In the genomic region with DNA sequence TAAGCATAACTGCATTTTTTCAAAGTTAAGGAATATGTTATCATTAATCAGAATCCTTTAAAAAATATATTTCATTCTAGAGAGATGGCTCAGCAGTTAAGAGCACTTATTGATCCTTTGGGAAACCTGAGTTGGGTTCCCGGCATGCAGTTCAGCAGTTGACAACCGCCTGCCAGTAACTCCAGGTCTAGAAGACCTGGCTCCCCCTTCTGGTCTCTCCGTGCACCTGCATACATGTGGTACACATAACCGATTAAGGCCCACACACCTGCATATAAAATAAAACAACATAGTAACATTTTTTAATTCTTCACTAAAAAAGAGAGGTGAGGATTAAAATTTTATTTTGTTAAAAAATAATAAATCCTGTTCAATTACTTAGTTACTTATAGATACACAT, we compare ENCODE assay signal across 20 mouse cellular contexts.
DNase-seq lines count a peak whose midpoint lies in the region; ATAC-seq and TF ChIP-seq lines count a peak whose summit lies in the region.
"Had no signal": no experiment of that assay in that cellular context is flagged by ENCODE, and none has a peak within 500 bp of the region (broad histone marks: within the 10 kb centered on the region; RNA-seq: fewer than 3 reads in every experiment).

No protein-coding gene starts in this region.

- no peak for DNase-seq in kidney, postnatal 0 days (ENCODE audit: low spot score)
- DNase-seq in kidney, postnatal 36 days = no peak
- DNase-seq in lung, embryonic 14.5 days = no peak
- no peak for DNase-seq in lung, postnatal 10 days
- DNase-seq in ES-E14 (ENCODE audit: low read depth, low spot score) (peak; percentile 45), ZHBTc4 (ENCODE audit: low read depth, low spot score) (peak; percentile 84)
- no peak for DNase-seq in cerebellum, postnatal 36 days
- no peak for DNase-seq in heart, adult 18-20 months
- DNase-seq: adrenal gland, postnatal 10 days; cerebellum, adult 11-12 months; cerebellum, adult 9-10 months; cerebellum, postnatal 25 days; forebrain, postnatal 0 days; gastrocnemius, postnatal 14 days; heart, postnatal 10 days; heart, postnatal 4 days had no signal

- H3K9ac ChIP-seq in kidney, postnatal 0 days (ENCODE audit: low read depth, low read length) = no peak overlapping the region
- H3K9ac ChIP-seq in lung, embryonic 14.5 days = no peak overlapping the region
- no peak overlapping the region for H3K9ac ChIP-seq in ES-E14 (ENCODE audit: insufficient read depth, low read depth, low read length, poor library complexity, severe bottlenecking)
- H3K9ac ChIP-seq: embryonic facial prominence, embryonic 13.5 days; forebrain, embryonic 12.5 days; forebrain, postnatal 0 days; hindbrain, embryonic 13.5 days; intestine, embryonic 15.5 days had no signal

- TF ChIP-seq CTCF in kidney, postnatal 0 days (IDR thresholded peaks at IDR 0.05; ENCODE audit: low read depth) = peak; percentile 17; the same call in 1 of the 2 replicates
- peak; percentile 17; the same call in 1 of the 2 replicates for TF ChIP-seq CTCF in lung, embryonic 14.5 days (IDR thresholded peaks at IDR 0.05; ENCODE audit: low read depth)

- no peak for ATAC-seq in kidney, postnatal 0 days (replicated peaks; ENCODE audit: low FRiP score, low read depth)
- no peak for ATAC-seq in lung, embryonic 14.5 days (ENCODE audit: insufficient read depth)
- ATAC-seq: forebrain, postnatal 0 days; intestine, embryonic 15.5 days had no signal

- H3K4me2 ChIP-seq in kidney, postnatal 0 days (ENCODE audit: low read length) = no peak overlapping the region
- H3K4me2 ChIP-seq in lung, embryonic 14.5 days = no peak overlapping the region
- H3K4me2 ChIP-seq: embryonic facial prominence, embryonic 13.5 days; forebrain, embryonic 12.5 days; hindbrain, embryonic 13.5 days; intestine, embryonic 15.5 days had no signal

- no peaks in the 10 kb centered on the region for H3K9me3 ChIP-seq in kidney, postnatal 0 days (replicated peaks; ENCODE audit: low read length)
- H3K9me3 ChIP-seq in lung, embryonic 14.5 days (ENCODE audit: low read depth, low read length) = no peaks in the 10 kb centered on the region
- H3K9me3 ChIP-seq in ES-E14 (ENCODE audit: control insufficient read depth, insufficient read depth, low read depth, low read length) = no peaks in the 10 kb centered on the region
- H3K9me3 ChIP-seq: embryonic facial prominence, embryonic 13.5 days; forebrain, embryonic 12.5 days; hindbrain, embryonic 13.5 days; intestine, embryonic 15.5 days had no signal

- 98% methylated on average over 4 of the region's 4 CpGs for WGBS in kidney, postnatal 0 days
- 97% methylated on average over 4 of the region's 4 CpGs for WGBS in lung, embryonic 14.5 days

- no peaks in the 10 kb centered on the region for H3K27me3 ChIP-seq in kidney, postnatal 0 days (ENCODE audit: insufficient read depth, low read length)
- H3K27me3 ChIP-seq in lung, embryonic 14.5 days (ENCODE audit: insufficient read depth, low read length) = no peaks in the 10 kb centered on the region
- H3K27me3 ChIP-seq: embryonic facial prominence, embryonic 13.5 days; intestine, embryonic 15.5 days had no signal

- H3K4me1 ChIP-seq in kidney, postnatal 0 days (replicated peaks; ENCODE audit: insufficient read depth, low read length) = no peaks in the 10 kb centered on the region
- H3K4me1 ChIP-seq in lung, embryonic 14.5 days (ENCODE audit: insufficient read depth) = no peaks in the 10 kb centered on the region
- H3K4me1 ChIP-seq in ES-E14 (ENCODE audit: control insufficient read depth in 2 of 2, insufficient read depth in 2 of 2, low read length in 2 of 2, poor library complexity in 1 of 2) = no peaks in the 10 kb centered on the region

- no peak overlapping the region for H3K27ac ChIP-seq in kidney, postnatal 0 days
- H3K27ac ChIP-seq in lung, embryonic 14.5 days (ENCODE audit: low read depth) = no peak overlapping the region
- H3K27ac ChIP-seq in ES-E14 (ENCODE audit: insufficient read depth, low read depth, low read length, poor library complexity, severe bottlenecking) = no peak overlapping the region
- H3K27ac ChIP-seq: embryonic facial prominence, embryonic 13.5 days; forebrain, embryonic 12.5 days; hindbrain, embryonic 13.5 days; intestine, embryonic 15.5 days had no signal

- no peaks in the 10 kb centered on the region for H3K36me3 ChIP-seq in kidney, postnatal 0 days (ENCODE audit: insufficient read depth, low read length)
- H3K36me3 ChIP-seq in lung, embryonic 14.5 days (ENCODE audit: insufficient read depth) = no peaks in the 10 kb centered on the region
- H3K36me3 ChIP-seq in ES-E14 (ENCODE audit: control insufficient read depth, insufficient read depth, low read length, poor library complexity, severe bottlenecking) = no peaks in the 10 kb centered on the region
- H3K36me3 ChIP-seq: embryonic facial prominence, embryonic 13.5 days; forebrain, embryonic 12.5 days; hindbrain, embryonic 13.5 days; intestine, embryonic 15.5 days had no signal

- no peak overlapping the region for H3K4me3 ChIP-seq in kidney, postnatal 0 days (replicated peaks; ENCODE audit: low read depth, low read length)
- no peak overlapping the region for H3K4me3 ChIP-seq in lung, embryonic 14.5 days (ENCODE audit: low read depth, low read length)
- no peak overlapping the region for H3K4me3 ChIP-seq in ES-E14 (ENCODE audit: insufficient read depth in 1 of 2, low read depth in 1 of 2, low read length in 2 of 2, poor library complexity in 1 of 2, severe bottlenecking in 1 of 2)
- H3K4me3 ChIP-seq: embryonic facial prominence, embryonic 13.5 days; forebrain, embryonic 12.5 days; hindbrain, embryonic 13.5 days; intestine, embryonic 15.5 days had no signal

- in situ Hi-C loops in ES-E14 (cut with MboI; ENCODE audit: low sequenced_read_pairs in 2 of 2, unreplicated experiment in 2 of 2) = no loop called here

TF ChIP-seq in ES-E14, 5 proteins besides CTCF, POLR2A, EP300 and RAD21:
- TF ChIP-seq ZC3H11A (IDR thresholded peaks at IDR 0.05; ENCODE audit: borderline replicate concordance, low read depth, low read length) (peak; percentile 73; the same call in 1 of the 2 replicates), CHD2 (IDR thresholded peaks at IDR 0.05; ENCODE audit: low read depth, low read length) (no peak), HCFC1 (IDR thresholded peaks at IDR 0.05; ENCODE audit: borderline replicate concordance, insufficient read depth, low read length) (no peak)

Comparison
In these comparisons a context has a peak if more than half of its experiments do, and no peak if none do; other contexts are left out.
1. DNase-seq: peak in ES-E14 (single experiment) and ZHBTc4 (single experiment); none in kidney, postnatal 0 days (single experiment), kidney, postnatal 36 days (0 of 2), lung, embryonic 14.5 days (single experiment), lung, postnatal 10 days (single experiment), cerebellum, postnatal 36 days (0 of 2) and heart, adult 18-20 months (0 of 2).